Mouse (Mus musculus) hindbrain, embryonic 16.5 days (tissue): Measurements from ENCODE around the gene Stard10. TPM values are rescaled to one million over a fixed set of nuclear protein-coding genes. Genes with fewer than 3 reads are reported as not detected.

Experiments
- ATAC-seq: fragments of 200-750 bp; cut with Nextera tagmentation; 2 replicates; pipeline ENCODE4 v1.8.0; 2017; ENCODE audit warnings: moderate TSS enrichment, moderate library complexity
- H3K27ac ChIP-seq: fragments of 300-500 bp; sonication (generic); 2 replicates; pipeline ENCODE4 v1.5.1; 2014; ENCODE audit warnings: low read depth, mild to moderate bottlenecking, control low read depth, low read length, moderate library complexity
- H3K27me3 ChIP-seq: fragments of 300-500 bp; sonication (generic); replicated peaks from 2 replicates; pipeline ENCODE4 v1.6.1; 2014; ENCODE audit warnings: low read length; ENCODE audit not compliant: control insufficient read depth, insufficient read depth
- H3K36me3 ChIP-seq: fragments of 300-500 bp; sonication (generic); 2 replicates; pipeline ENCODE4 v1.6.1; 2014; ENCODE audit warnings: mild to moderate bottlenecking, low read length, moderate library complexity, mixed read lengths; ENCODE audit not compliant: control insufficient read depth, insufficient read depth
- H3K4me1 ChIP-seq: fragments of 300-500 bp; sonication (generic); 2 replicates; pipeline ENCODE4 v1.6.1; 2014; ENCODE audit warnings: low read depth, low read length; ENCODE audit not compliant: control insufficient read depth, insufficient read depth
- H3K4me2 ChIP-seq: fragments of 300-500 bp; sonication (generic); 2 replicates; pipeline ENCODE4 v1.6.1; 2014; ENCODE audit warnings: mild to moderate bottlenecking, low read length, control low read depth, moderate library complexity
- H3K4me3 ChIP-seq: fragments of 300-500 bp; sonication (generic); 2 replicates; pipeline ENCODE4 v1.5.1; 2014; ENCODE audit warnings: mild to moderate bottlenecking, low read length, control low read depth, moderate library complexity
- H3K9ac ChIP-seq: fragments of 300-500 bp; sonication (generic); 2 replicates; pipeline ENCODE4 v1.6.1; 2014; ENCODE audit warnings: low read depth, mild to moderate bottlenecking, control low read depth, low read length, moderate library complexity
- H3K9me3 ChIP-seq: fragments of 300-500 bp; sonication (generic); 2 replicates; pipeline ENCODE4 v1.6.1; 2014; ENCODE audit warnings: mild to moderate bottlenecking, low read length, moderate library complexity; ENCODE audit not compliant: control insufficient read depth
- WGBS: fragments of 180-500 bp; shearing (Covaris S2); extraction: QIAGEN DNeasy Blood & Tissue Kit; methylation state at CpG from one replicate; pipeline ENCODE4 v1.1.7; 2014; 5-methylcytosine and 5-hydroxymethylcytosine counted together
- polyA plus RNA-seq: library from polyadenylated mRNA; unstranded; fragments of >200 nt; fragmentation: Nextera tagmentation; extraction: Ambion mirVana; gene quantifications from 2 replicates; pipeline ENCODE4 v1.2.1, GENCODE M21; 2015

The Stard10 gene
- polyA plus RNA-seq, 1 experiment from 2014 or later, result 11.9 TPM

DNA sequence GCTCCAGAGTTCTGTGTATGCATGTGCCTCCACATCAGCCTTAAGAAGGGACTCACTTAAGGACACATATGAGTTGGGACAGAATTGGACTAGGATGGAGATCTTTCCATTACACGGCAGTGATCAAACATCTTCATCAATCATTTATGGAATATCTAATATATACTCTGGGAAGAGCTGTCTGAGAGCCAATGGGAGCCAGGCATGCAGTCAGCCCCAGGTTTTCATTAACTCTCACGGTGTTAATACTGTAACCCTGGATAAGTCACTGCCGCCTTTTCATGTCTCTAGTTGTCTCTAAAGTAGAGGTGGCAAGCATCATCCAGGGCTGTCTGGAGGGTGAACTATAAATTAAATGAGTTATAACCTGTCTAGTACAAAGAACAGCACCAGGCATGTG, 3.9 kb upstream of the Stard10 start:
- Histone ChIP-seq H3K4me3 (no peak overlapping the region), H3K27ac (no peak overlapping the region), H3K9me3 (no peaks in the 10 kb centered on the region), H3K9ac (no peak overlapping the region), H3K36me3 (no peaks in the 10 kb centered on the region), H3K27me3 (no peaks in the 10 kb centered on the region), H3K4me1 (peaks cover 4% of the 10 kb centered on the region), H3K4me2 (no peak overlapping the region)
- WGBS, result 72% methylated on average over 3 of the region's 3 CpGs
- no peak for ATAC-seq

DNA sequence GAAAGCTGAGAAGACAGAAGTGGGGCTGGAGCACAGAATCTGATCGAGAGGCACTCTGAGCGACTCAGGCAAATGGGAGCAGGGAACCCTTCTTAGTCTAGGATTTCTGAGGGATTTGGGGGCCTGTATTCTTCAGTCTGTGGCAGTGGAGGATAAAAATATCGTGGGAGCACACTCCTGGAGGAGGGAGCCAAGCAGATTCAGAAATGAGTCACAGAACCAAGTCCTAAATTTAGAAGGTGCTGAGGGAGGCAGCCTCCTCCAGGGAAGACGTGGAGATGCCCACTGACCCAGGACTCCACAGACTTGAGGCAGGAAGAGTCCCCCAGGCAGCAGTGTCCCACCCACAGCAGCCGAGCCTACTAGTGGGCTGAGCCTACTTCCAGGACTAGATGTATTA, 2.5 kb upstream of the Stard10 start:
- H3K27ac ChIP-seq, result no peak overlapping the region
- H3K4me3 ChIP-seq, result no peak overlapping the region
- no peaks in the 10 kb centered on the region for H3K36me3 ChIP-seq
- no peak overlapping the region for H3K9ac ChIP-seq
- 66% methylated on average over 5 of the region's 5 CpGs for WGBS
- no peaks in the 10 kb centered on the region for H3K27me3 ChIP-seq
- H3K4me1 ChIP-seq, result peaks cover 4% of the 10 kb centered on the region
- H3K9me3 ChIP-seq, result no peaks in the 10 kb centered on the region
- no peak for ATAC-seq
- H3K4me2 ChIP-seq, result no peak overlapping the region

DNA sequence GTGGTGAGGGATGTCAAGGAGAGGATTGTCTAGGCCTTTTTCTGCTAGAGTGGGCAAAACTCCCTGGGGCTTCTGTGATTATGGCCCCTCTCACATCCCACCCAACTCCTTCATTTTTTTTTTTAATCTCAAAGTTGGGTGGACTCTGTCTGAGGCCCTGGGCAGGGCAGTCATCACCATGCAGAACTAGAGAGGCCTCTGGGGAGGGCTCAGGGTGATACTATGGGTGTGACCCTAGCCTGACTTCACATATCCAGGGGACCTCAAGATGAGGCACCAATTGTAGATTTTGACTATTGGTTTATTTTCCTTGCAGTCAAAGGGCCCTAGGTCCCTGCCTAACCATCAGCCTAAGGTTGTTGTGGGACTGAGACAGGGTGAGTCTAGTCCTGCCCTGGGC, 1.2 kb upstream of the Stard10 start:
- Histone ChIP-seq H3K27me3 (peaks cover 2% of the 10 kb centered on the region; the same call in 1 of the 2 replicates), H3K27ac (no peak overlapping the region), H3K4me1 (peaks cover 10% of the 10 kb centered on the region), H3K9me3 (no peaks in the 10 kb centered on the region), H3K4me2 (no peak overlapping the region), H3K9ac (no peak overlapping the region), H3K36me3 (no peaks in the 10 kb centered on the region), H3K4me3 (no peak overlapping the region)
- ATAC-seq, result no peak

DNA sequence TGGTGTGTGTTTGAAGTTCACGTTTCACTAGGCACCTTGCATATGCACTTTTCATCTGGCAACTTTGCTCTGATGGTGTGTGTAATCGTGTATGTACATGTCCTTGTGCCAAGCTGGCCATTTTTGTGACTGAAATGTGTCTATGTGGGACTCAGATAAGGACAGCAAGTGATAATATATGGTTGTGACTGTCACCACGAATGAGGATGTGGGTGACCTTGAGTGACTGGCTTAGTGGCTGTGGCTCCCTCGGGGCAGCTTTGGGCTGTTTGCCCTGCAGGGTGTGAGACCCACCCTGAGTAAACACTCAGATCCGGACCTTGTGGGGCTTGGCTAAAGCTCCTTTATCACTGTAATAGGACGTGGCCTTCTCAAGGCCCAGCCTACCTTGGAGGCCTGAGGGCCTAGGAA, 290 bp upstream of the Stard10 start:
- H3K4me2 ChIP-seq, result no peak overlapping the region
- H3K4me3 ChIP-seq, result no peak overlapping the region
- no peak for ATAC-seq
- no peaks in the 10 kb centered on the region for H3K9me3 ChIP-seq
- 66% methylated on average over 6 of the region's 6 CpGs for WGBS
- H3K9ac ChIP-seq, result no peak overlapping the region
- H3K27ac ChIP-seq, result no peak overlapping the region
- H3K27me3 ChIP-seq, result peaks cover 2% of the 10 kb centered on the region; the same call in 1 of the 2 replicates
- H3K36me3 ChIP-seq, result no peaks in the 10 kb centered on the region
- peaks cover 8% of the 10 kb centered on the region for H3K4me1 ChIP-seq

DNA sequence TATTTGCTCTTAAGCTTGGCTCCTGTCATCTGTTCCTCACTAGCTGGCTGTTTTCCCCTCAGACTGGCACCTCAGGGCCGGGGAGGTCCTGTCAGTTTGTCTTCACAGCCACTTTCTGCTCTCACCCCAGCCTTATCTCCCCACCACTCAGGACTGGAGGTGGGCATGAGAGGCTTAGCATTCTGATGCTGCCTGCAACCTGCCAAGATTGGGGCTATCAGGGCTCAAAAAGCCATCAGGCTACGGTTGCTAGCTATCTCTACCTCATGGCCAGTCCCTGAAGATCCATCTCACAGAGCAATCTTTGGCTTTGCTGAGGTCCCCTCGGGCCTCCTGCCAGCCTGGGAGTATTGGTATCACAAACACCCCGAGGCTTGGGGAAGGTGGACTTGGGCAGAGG, 2.0 kb downstream of the Stard10 start:
- Histone ChIP-seq H3K4me3 (no peak overlapping the region), H3K27ac (no peak overlapping the region), H3K4me1 (peaks cover 15% of the 10 kb centered on the region), H3K9me3 (no peaks in the 10 kb centered on the region), H3K4me2 (no peak overlapping the region), H3K9ac (no peak overlapping the region), H3K27me3 (peaks cover 2% of the 10 kb centered on the region; the same call in 1 of the 2 replicates), H3K36me3 (no peaks in the 10 kb centered on the region)
- no peak for ATAC-seq
- WGBS, result 70% methylated on average over 4 of the region's 4 CpGs

DNA sequence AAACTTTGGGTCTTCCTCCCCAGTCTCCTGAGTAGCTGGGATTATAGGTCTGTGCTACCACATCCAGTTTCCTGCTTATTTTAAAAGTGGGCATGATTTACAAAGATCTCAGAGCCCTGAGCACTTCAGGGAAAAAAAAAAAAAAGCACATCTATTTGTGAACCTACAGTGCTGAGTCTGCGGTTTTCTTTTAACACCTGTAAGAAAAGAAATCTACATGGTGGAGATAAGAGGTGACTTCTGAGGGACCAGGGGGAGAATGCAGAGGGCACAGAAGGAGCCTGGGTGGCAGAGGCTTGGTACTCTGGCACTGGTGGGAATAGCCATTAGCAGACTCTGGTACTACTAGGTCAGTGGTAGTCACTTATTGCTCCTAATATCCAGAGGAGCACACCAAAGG, 2.9 kb downstream of the Stard10 start:
- WGBS, result 92% methylated on average over 1 of the region's 1 CpGs
- peaks cover 2% of the 10 kb centered on the region; the same call in 1 of the 2 replicates for H3K27me3 ChIP-seq
- H3K36me3 ChIP-seq, result no peaks in the 10 kb centered on the region
- H3K27ac ChIP-seq, result no peak overlapping the region
- no peak for ATAC-seq
- peaks cover 15% of the 10 kb centered on the region for H3K4me1 ChIP-seq
- no peaks in the 10 kb centered on the region for H3K9me3 ChIP-seq
- no peak overlapping the region for H3K4me2 ChIP-seq
- no peak overlapping the region for H3K9ac ChIP-seq
- no peak overlapping the region for H3K4me3 ChIP-seq

DNA sequence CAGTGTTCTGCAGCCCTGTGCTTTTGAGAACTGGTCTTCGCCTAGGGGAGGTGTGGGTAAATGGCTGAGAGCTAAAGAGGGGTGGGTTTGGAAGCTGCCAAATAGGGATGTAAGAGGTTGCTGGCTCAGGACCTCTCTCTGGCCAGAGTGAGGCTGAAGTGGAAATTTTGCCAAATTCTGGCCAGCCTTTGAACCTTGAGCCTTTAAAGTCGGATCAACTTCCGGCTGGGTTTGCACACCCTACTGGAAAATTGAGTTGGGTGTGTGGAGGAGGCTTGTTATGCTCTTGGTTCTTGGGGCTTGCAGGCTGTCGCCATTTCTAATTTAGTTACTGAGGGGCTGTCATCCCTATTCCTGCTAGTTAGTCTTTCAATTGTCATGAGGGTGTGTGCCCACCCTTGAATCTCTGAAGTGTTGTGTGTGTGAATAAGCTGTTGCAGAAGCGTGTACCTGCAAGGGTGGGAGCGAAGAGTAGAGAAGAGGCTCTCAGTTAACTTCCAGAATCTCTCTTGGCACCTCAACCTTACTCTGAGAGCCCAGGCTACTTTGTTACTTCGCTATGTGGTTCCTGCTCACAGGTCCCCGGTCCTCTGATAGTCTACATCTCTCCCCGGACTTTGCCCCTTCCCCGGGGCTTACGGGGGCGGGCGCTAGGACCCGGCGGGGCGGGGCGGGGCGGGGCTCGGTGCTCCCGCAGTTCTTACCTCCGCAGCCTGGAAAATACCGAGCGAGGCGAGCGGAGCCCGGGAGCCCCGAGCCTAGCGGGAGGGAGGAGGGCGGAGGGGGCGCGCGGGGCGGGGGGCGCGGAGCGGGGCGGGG, 3.7 kb downstream of the Stard10 start:
- Histone ChIP-seq H3K9ac (peak overlapping the region; percentile 79), H3K4me2 (peak overlapping the region; percentile 99), H3K9me3 (no peaks in the 10 kb centered on the region), H3K4me1 (peaks cover 15% of the 10 kb centered on the region), H3K27ac (no peak overlapping the region), H3K4me3 (peak overlapping the region; percentile 87), H3K36me3 (no peaks in the 10 kb centered on the region), H3K27me3 (peaks cover 2% of the 10 kb centered on the region; the same call in 1 of the 2 replicates)
- 5% methylated on average over 27 of the region's 37 CpGs for WGBS
- peak; percentile 72 for ATAC-seq

DNA sequence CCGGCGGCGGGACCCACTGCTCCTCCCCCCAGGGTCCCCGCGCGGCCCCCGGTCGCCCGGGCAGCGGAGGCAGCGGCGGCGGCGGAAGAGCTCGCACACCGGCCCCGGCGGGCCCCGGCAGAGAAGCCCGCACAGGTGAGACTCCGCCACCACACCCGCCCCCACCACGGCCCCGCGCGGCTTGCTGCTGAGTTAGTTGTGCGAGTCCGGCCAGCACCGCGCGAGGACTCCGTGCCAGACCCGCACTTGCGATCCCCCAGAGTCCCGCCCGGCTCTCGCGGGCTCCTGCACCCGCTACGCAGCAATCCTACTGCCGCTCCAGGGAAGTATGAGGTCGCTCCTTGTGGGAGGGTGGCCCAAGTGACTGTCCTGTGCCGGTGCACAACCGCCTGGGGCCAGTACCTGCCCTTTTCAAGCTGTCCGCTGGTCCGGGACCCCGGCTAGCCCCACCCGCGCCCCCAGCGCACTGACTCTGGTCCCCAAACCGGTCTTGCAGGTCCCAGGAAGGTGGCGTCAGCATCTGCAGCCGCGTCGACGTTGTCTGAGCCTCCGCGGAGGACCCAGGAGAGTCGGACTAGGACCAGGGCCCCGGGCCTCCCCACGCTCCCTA, 4.4 kb downstream of the Stard10 start:
- Histone ChIP-seq H3K9ac (peak overlapping the region; percentile 79), H3K4me1 (peaks cover 15% of the 10 kb centered on the region), H3K9me3 (no peaks in the 10 kb centered on the region), H3K4me3 (peak overlapping the region; percentile 87), H3K36me3 (no peaks in the 10 kb centered on the region), H3K4me2 (peak overlapping the region; percentile 99), H3K27me3 (peaks cover 2% of the 10 kb centered on the region; the same call in 1 of the 2 replicates), H3K27ac (no peak overlapping the region)
- WGBS, result under 1% methylated on average over 52 of the region's 61 CpGs
- peak; percentile 51 for ATAC-seq

DNA sequence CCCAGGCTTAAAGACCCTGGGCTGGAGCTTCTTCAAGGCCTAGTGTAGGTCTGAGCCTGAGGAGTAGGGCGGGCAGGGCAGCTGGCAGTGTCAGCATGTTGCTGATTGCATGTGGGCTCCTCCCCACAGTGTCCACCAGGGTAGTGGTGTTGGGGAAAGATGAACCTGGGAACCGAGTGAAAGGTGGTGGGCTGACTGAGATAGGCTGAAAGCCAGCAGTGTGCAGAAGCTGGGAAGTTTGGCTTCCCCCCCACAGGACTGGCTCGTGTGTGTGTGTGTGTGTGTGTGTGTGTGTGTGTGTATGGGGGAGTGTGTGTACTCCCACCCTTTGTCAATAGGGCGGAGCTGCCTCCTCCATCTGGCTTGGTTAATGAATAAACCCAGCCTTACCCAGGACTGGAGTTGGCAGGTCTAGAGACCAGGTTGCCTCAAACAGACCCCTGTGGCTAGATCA, 6.3 kb downstream of the Stard10 start:
- ATAC-seq, result 0 out of 2 replicates have a peak, but pooled peaks have one; percentile 12

More for the DNA sequence above, 6.3 kb downstream of the Stard10 start:
- Histone ChIP-seq H3K27me3 (peaks cover 2% of the 10 kb centered on the region; the same call in 1 of the 2 replicates), H3K27ac (no peak overlapping the region), H3K36me3 (no peaks in the 10 kb centered on the region), H3K4me1 (peaks cover 15% of the 10 kb centered on the region), H3K4me3 (no peak overlapping the region), H3K9me3 (no peaks in the 10 kb centered on the region), H3K9ac (no peak overlapping the region), H3K4me2 (no peak overlapping the region)
- 59% methylated on average over 4 of the region's 4 CpGs for WGBS
